Mouse (Mus musculus): ENCODE results near the gene Fancf. TPM values are rescaled to one million over a fixed set of nuclear protein-coding genes. Genes with fewer than 3 reads are reported as not detected.

Fancf gene
- total RNA-seq, 1 experiment from 2014 or later = 8.6 TPM

- DNase-seq = no peak
Measured at GRCm38 (mm10) chr7:51850877-51851276, 11.2 kb downstream of the Fancf start.

- no peak for DNase-seq
Measured at GRCm38 (mm10) chr7:51840515-51840914, 21.6 kb downstream of the Fancf start.

GRCm38 (mm10) chr7:51831917-51832316 lies 30.1 kb downstream of the Fancf start:
- DNase-seq = no peak

- DNase-seq = no peak
Measured at GRCm38 (mm10) chr7:51823562-51824338, 38.3 kb downstream of the Fancf start.

GRCm38 (mm10) chr7:51821467-51821866 lies 40.6 kb downstream of the Fancf start:
- DNase-seq = no peak

GRCm38 (mm10) chr7:51819891-51820290 lies 42.2 kb downstream of the Fancf start:
- no peak for DNase-seq

GRCm38 (mm10) chr7:51818251-51818974 lies 43.7 kb downstream of the Fancf start:
- peak; percentile 6 for DNase-seq

GRCm38 (mm10) chr7:51816283-51816839 lies 45.7 kb downstream of the Fancf start:
- no peak for DNase-seq

GRCm38 (mm10) chr7:51815473-51816282 lies 46.4 kb downstream of the Fancf start:
- DNase-seq = no peak

Other genes starting within 250 kb of the Fancf start
- gene Slc17a6, start 240.3 kb downstream of the Fancf start, total RNA-seq (2021) = 0.53 and 0.56 TPM in 2 replicates
- 31.3 and 36.4 TPM in 2 replicates for gene Gas2, start 252 bp downstream of the Fancf start, total RNA-seq (2021)
- gene Svip, start 143.8 kb upstream of the Fancf start, total RNA-seq (2021) = 18.0 TPM in 2 replicates
- not detected in 2 replicates for gene 1700015G11Rik, start 153.5 kb upstream of the Fancf start, total RNA-seq (2021)